Mouse (Mus musculus): ENCODE data around the gene Txndc11.
"Not testable (repeated sequence)": the region's sequence is repeated elsewhere in the genome, so short reads cannot be mapped to it uniquely, and the experiment has no call there.

DNA sequence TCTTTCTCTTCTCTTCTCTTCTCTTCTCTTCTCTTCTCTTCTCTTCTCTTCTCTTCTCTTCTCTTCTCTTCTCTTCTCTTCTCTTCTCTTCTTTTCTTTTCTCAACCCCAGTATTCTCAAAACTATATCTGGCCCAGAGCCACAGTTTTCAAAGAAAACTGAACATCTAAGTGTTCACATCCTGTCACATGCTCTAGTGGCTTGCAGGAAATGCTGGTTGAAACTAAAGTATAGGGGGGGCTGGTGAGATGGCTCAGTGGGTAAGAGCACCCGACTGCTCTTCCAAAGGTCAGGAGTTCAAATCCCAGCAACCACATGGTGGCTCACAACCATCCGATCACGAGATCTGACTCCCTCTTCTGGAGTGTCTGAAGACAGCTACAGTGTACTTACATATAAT is 23.3 kb upstream of the Txndc11 start:
- not testable (repeated sequence) for TF ChIP-seq POLR2A (IDR thresholded peaks at IDR 0.05; ENCODE audit: control insufficient read depth, low read depth, low read length); CTCF (IDR thresholded peaks at IDR 0.05; ENCODE audit: control insufficient read depth, insufficient read depth, insufficient replicate concordance, low read depth, low read length)
